Mouse (Mus musculus): Measurements from ENCODE around the gene Sirt7. TPM values are rescaled to one million over a fixed set of nuclear protein-coding genes. Genes with fewer than 3 reads are reported as not detected.

The Sirt7 gene
- polyA plus RNA-seq, 1 experiment from 2014 or later = 17.6 TPM

- H3K36me3 ChIP-seq = peaks cover 16% of the 10 kb centered on the region
- no peak for ATAC-seq (replicated peaks; ENCODE audit: insufficient number of reproducible peaks, insufficient read depth, low FRiP score, low read depth)
- H3K27me3 ChIP-seq = no peaks in the 10 kb centered on the region
- H3K27ac ChIP-seq = no peak overlapping the region
- H3K4me2 ChIP-seq = no peak overlapping the region
- H3K4me3 ChIP-seq = no peak overlapping the region
- peaks cover 47% of the 10 kb centered on the region for H3K4me1 ChIP-seq (replicated peaks)
- WGBS = 84% methylated on average over 11 of the region's 11 CpGs
- no peak overlapping the region for H3K9ac ChIP-seq
- H3K9me3 ChIP-seq (replicated peaks) = no peaks in the 10 kb centered on the region
Observed at GRCm38 (mm10) chr11:120626785-120627467, 1.9 kb upstream of the Sirt7 start.

DNA sequence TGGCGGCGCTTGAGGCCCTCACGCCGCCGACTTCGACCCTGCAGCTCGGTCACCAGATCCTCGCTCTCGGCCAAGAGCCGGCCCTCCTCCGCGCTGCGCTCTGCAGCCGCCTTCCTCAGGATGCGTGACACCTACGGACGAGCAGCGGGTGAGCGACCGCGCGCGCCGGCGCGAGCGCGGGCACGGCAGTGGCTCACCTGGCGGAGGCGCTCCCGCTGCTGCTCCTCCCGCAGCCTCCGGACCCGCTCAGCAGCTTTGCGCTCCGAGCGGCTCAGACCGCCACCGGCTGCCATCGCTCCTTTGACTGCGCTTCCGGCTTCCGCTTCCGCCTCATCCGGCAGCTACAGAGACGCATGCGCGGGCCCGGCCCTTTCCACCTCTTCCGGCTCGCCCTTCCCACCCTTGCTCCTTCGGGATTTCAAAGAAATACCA lies 344 bp downstream of the Sirt7 start:
- Histone ChIP-seq H3K4me1 (replicated peaks) (peaks cover 25% of the 10 kb centered on the region), H3K27ac (peak overlapping the region; percentile 77), H3K36me3 (peaks cover 35% of the 10 kb centered on the region), H3K4me2 (peak overlapping the region; percentile 89), H3K9ac (peak overlapping the region; percentile 62), H3K27me3 (no peaks in the 10 kb centered on the region), H3K9me3 (replicated peaks) (no peaks in the 10 kb centered on the region), H3K4me3 (peak overlapping the region; percentile 90)
- under 1% methylated on average over 53 of the region's 53 CpGs for WGBS
- peak; percentile 77 for ATAC-seq (replicated peaks; ENCODE audit: insufficient number of reproducible peaks, insufficient read depth, low FRiP score, low read depth)

DNA sequence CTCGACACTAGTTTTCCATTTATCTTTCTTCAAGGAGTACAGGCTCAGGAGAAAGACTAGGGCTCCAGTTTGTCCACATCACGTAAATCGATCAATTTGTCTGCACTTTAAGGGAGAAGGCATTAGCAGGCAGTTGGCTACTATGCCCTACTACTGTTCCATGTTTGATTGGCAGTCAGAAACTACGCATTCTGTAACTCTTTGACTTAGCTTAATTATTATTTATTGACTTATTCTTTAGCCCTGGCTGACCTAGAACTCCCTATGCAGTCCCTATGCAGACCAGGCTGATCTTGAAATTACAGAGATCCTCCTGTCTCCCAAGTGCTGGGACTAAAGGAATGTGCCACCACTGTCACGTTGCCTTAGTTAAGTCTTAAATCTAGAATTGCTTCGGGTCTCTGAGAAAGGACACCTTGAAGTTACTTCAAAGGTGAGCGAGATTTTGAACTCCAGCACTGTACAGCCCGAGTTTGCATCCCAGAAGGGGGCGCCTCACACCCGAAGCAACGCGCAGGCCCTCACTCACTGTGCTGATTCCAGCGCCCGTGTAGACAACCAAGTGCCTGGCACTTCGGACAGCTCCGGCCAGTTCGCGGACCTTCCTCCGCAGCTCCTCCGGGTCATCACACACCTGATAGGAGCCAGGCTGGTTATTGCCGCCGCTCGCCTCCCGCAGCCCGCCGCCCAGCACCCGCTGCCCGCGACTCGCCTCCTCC lies 920 bp downstream of the Sirt7 start:
- Histone ChIP-seq H3K4me2 (peak overlapping the region; percentile 89), H3K4me3 (peak overlapping the region; percentile 90), H3K4me1 (replicated peaks) (peaks cover 19% of the 10 kb centered on the region), H3K9ac (peak overlapping the region; percentile 62), H3K27me3 (no peaks in the 10 kb centered on the region), H3K9me3 (replicated peaks) (no peaks in the 10 kb centered on the region), H3K27ac (peak overlapping the region; percentile 77), H3K36me3 (peaks cover 36% of the 10 kb centered on the region)
- 11% methylated on average over 30 of the region's 30 CpGs for WGBS
- peak; percentile 73 for ATAC-seq (replicated peaks; ENCODE audit: insufficient number of reproducible peaks, insufficient read depth, low FRiP score, low read depth)

GRCm38 (mm10) chr11:120622805-120623204 lies 2.2 kb downstream of the Sirt7 start:
- Histone ChIP-seq H3K4me3 (no peak overlapping the region), H3K4me1 (replicated peaks) (peaks cover 21% of the 10 kb centered on the region), H3K27me3 (no peaks in the 10 kb centered on the region), H3K9ac (no peak overlapping the region), H3K27ac (no peak overlapping the region), H3K4me2 (no peak overlapping the region), H3K36me3 (peaks cover 35% of the 10 kb centered on the region), H3K9me3 (replicated peaks) (no peaks in the 10 kb centered on the region)
- 91% methylated on average over 6 of the region's 6 CpGs for WGBS
- ATAC-seq (replicated peaks; ENCODE audit: insufficient number of reproducible peaks, insufficient read depth, low FRiP score, low read depth) = no peak

DNA sequence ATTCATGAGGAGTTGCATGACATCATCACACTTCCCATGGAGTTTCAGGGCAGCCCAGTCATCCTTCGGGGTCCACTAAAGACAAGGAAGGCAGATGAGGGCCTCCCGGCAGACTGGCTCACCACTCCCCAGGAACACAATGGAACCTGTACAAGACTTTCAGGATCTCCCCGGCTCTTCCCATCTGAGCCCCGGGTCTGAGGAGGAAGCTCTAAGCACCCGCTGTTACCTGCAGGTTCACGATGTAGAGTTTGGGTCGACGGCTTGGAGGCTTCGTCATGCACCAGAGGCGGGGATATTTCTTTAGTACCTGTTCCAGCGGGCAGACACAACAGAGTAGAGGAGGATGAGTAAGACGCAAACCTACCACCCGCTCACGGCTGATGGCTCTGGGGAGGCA lies 4.8 kb downstream of the Sirt7 start:
- Histone ChIP-seq H3K36me3 (peaks cover 27% of the 10 kb centered on the region), H3K4me3 (no peak overlapping the region), H3K4me1 (replicated peaks) (peaks cover 29% of the 10 kb centered on the region), H3K9ac (no peak overlapping the region), H3K27ac (no peak overlapping the region), H3K27me3 (no peaks in the 10 kb centered on the region), H3K9me3 (replicated peaks) (no peaks in the 10 kb centered on the region), H3K4me2 (no peak overlapping the region)
- WGBS = 89% methylated on average over 14 of the region's 14 CpGs
- ATAC-seq (replicated peaks; ENCODE audit: insufficient number of reproducible peaks, insufficient read depth, low FRiP score, low read depth) = no peak

DNA sequence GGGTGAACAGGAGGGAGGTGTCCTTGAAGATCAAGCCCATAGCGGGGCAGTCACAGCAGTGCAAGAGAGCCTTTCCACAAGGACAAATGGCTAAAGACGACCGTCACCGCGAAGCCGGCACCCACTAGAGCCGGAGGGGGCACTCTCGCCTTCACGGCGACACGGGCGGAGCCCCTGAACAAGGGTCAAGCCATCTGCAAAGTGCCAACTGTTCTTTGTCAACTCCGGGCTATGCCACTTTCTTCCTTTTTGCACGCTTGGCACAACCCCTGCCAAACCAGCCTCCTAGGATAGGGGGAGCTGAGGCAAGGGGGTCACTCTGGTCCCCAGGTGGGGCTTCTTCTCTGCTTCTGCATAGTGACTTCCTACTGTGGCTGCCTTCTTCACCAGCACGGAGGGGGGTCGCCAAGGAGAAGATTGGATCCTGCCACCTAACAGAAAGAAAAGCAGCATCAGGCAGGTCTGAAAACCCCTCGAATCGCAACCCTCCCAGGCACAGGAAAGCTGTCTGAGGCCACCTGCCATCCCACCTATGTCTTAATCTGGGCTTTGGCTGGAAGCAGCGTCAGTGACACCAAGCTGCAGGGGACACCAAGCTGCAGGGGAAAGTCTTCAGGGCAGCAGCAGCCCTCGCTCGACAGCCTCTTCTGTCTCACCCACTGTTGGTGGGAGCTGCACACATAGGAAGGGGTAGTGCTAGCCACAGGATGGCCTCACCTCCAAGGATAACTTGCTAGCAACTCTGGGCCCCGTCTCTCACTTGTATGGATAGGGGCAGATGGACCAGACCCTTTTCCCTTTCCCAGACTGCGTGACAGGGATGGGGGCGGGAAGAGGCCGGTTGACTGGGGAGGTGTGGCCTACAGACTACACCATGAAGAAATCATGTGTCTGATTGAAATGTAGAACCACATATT lies 6.2 kb downstream of the Sirt7 start:
- WGBS = 89% methylated on average over 25 of the region's 25 CpGs
- no peak overlapping the region for H3K4me3 ChIP-seq
- H3K27me3 ChIP-seq = no peaks in the 10 kb centered on the region
- no peak for ATAC-seq (replicated peaks; ENCODE audit: insufficient number of reproducible peaks, insufficient read depth, low FRiP score, low read depth)
- no peak overlapping the region for H3K9ac ChIP-seq
- H3K36me3 ChIP-seq = peaks cover 36% of the 10 kb centered on the region
- 0 out of 2 replicates have a peak overlapping the region, but pooled peaks have one; percentile 78 for H3K27ac ChIP-seq
- H3K4me2 ChIP-seq = no peak overlapping the region
- H3K9me3 ChIP-seq (replicated peaks) = no peaks in the 10 kb centered on the region
- peaks cover 23% of the 10 kb centered on the region for H3K4me1 ChIP-seq (replicated peaks)

DNA sequence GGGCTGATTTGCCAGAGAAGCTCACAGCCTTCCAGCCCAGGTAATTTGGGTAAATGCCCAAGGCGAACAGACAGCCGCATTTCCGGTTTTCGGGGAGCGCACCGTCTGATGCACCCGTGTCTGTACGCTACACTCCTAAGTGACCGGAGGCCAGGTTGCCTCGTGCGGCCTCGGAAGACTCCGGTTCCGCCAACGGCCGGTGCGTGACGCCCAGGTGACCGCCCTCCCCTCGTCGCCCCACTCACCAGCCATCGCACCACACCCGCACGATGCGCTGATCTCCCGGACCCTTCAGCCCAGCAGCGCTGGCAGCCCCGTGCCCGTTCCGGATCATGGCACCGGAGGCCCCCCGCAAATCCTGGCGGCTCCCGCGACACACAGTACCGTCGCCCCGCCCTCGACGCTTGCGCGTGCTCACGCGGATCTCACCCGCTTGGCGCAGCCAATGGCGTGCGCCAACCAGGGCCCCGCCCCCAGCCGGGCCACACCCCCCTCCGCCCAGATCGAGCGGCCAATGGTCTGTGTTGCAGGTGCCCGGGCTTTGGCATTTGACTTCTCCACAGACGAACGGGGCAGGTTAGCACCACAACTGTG lies 7.4 kb downstream of the Sirt7 start, which contains the start of gene Pcyt2:
Gene Pcyt2 (minus strand): TSS at position 418 of the 594 bp plus-strand sequence.
- peaks cover 47% of the 10 kb centered on the region for H3K36me3 ChIP-seq
- WGBS = under 1% methylated on average over 56 of the region's 56 CpGs
- peak within 1 kb of the TSS; percentile 87 for H3K4me2 ChIP-seq
- peak within 1 kb of the TSS; percentile 80 for H3K9ac ChIP-seq
- H3K4me3 ChIP-seq = peak within 1 kb of the TSS; percentile 84
- H3K9me3 ChIP-seq (replicated peaks) = no peaks in the 10 kb centered on the region
- peak within 1 kb of the TSS; percentile 78 for H3K27ac ChIP-seq
- ATAC-seq (replicated peaks; ENCODE audit: insufficient number of reproducible peaks, insufficient read depth, low FRiP score, low read depth) = peak; percentile 94
- H3K27me3 ChIP-seq = no peaks in the 10 kb centered on the region
- peaks cover 21% of the 10 kb centered on the region for H3K4me1 ChIP-seq (replicated peaks)

DNA sequence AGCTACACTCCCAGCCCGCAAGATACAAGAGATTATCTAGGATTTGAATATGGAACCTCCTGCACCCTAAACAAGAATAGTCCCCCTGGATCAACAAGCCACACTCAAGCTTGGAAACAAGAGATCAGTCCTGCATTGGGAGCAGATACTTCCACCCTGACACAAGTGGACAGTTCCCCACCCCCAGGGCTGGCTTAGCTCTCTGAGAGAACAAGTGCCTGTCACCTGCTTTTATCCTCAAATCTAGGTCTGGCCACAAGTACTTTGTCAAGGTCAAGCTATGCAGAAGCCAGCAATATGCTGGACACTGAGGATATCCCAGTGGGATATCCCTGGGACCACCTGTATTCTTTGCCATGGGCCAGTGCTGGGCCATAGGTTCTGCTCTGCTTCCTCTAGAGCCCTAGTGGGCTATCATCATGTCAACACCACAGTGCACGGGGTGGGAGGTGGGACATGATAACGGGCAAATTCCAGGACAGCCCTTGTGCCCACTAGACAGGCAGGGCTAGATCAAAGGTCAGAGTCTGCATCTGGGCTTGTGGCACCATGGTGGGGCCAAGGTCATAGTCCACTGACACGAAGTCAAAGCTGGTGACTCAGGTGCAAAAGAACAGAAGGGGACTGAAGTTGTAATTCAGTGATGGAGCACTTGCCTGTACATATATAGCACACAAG lies 8.3 kb downstream of the Sirt7 start:
- H3K36me3 ChIP-seq = peaks cover 54% of the 10 kb centered on the region
- H3K27ac ChIP-seq = peak overlapping the region; percentile 78

GRCm38 (mm10) chr11:120615606-120616203 lies 9.3 kb downstream of the Sirt7 start:
- Histone ChIP-seq H3K36me3 (peaks cover 55% of the 10 kb centered on the region), H3K9me3 (replicated peaks) (no peaks in the 10 kb centered on the region), H3K27me3 (no peaks in the 10 kb centered on the region), H3K9ac (no peak overlapping the region), H3K27ac (no peak overlapping the region), H3K4me3 (no peak overlapping the region), H3K4me2 (no peak overlapping the region), H3K4me1 (replicated peaks) (peaks cover 21% of the 10 kb centered on the region)
- ATAC-seq (replicated peaks; ENCODE audit: insufficient number of reproducible peaks, insufficient read depth, low FRiP score, low read depth) = no peak
- 89% methylated on average over 11 of the region's 11 CpGs for WGBS

More for the DNA sequence above, 8.3 kb downstream of the Sirt7 start:
- 34% methylated on average over 4 of the region's 4 CpGs for WGBS
- Histone ChIP-seq H3K9me3 (replicated peaks) (no peaks in the 10 kb centered on the region), H3K9ac (peak overlapping the region; percentile 80), H3K27me3 (no peaks in the 10 kb centered on the region), H3K4me1 (replicated peaks) (peaks cover 21% of the 10 kb centered on the region), H3K4me3 (peak overlapping the region; percentile 84), H3K4me2 (peak overlapping the region; percentile 87)
- no peak for ATAC-seq (replicated peaks; ENCODE audit: insufficient number of reproducible peaks, insufficient read depth, low FRiP score, low read depth)

DNA sequence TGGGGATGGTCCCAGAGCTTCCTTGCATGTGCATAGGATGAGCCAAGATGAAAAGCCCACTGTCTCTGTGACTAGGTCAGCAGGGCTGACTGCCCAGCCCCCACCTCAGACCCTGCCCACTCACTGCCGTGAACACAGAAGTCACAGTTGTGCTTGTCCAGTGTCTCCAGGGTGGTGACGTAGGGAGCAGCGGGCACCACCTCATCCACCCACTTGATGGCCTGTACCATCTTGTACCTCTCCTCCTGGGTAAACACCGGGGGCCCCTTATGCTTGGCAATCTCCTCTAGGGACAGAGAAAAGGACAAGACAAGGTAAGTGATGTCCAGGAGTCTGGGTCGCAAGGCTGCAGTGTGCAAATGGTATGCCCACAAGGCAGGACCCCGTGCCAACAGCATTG lies 9.9 kb downstream of the Sirt7 start:
- H3K36me3 ChIP-seq = peaks cover 55% of the 10 kb centered on the region
- H3K27ac ChIP-seq = no peak overlapping the region
- 91% methylated on average over 6 of the region's 6 CpGs for WGBS
- H3K9ac ChIP-seq = no peak overlapping the region
- no peak for ATAC-seq (replicated peaks; ENCODE audit: insufficient number of reproducible peaks, insufficient read depth, low FRiP score, low read depth)
- no peak overlapping the region for H3K4me3 ChIP-seq
- no peak overlapping the region for H3K4me2 ChIP-seq
- no peaks in the 10 kb centered on the region for H3K27me3 ChIP-seq
- no peaks in the 10 kb centered on the region for H3K9me3 ChIP-seq (replicated peaks)
- H3K4me1 ChIP-seq (replicated peaks) = peaks cover 21% of the 10 kb centered on the region

Measured in heart, embryonic 15.5 days (tissue).